In the genomic region with DNA sequence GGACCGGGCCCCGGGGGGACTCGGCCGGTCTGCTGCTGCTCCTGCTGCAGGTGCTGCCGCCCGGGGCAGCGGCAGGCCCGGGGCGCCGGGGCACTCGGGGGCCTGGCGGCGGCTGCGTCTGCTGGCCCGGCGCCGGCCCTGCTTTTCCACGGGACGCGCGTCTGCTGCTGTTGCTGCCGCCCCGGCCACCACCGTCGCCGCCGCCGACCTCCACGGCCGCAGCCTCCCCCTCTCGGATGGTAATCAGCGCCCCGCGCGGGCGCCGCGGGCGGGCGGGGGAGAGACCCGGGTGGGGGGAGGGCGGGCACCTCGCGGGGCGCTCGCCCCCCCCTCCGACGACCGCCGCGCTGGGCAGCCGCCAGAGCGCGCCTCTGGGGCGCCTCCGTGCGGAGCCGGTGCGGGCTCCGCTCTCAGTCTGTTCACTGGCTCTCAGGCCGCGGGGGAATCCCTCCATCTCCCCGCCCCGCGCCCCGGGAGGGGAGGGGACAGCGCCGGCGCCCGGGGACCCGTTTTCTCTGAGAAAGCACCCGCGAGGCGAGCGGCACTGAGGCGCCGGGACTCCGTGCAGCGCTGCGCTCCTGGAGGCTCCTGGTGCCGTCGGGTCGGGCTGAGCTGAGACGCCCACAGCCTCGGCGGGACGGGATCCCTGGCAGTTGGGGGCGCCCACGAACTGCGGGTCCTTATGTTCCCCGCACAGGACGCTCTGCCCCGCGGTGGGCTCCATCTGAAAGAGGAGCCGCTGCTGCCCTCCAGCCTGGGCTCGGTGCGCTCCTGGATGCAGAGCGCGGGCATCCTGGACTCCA, we compare ENCODE assay signal across 8 mouse cellular contexts. TPM values are rescaled to one million over a fixed set of nuclear protein-coding genes. Genes with fewer than 3 reads are reported as not detected.
DNase-seq lines count a peak whose midpoint lies in the region; ATAC-seq and TF ChIP-seq lines count a peak whose summit lies in the region.

No protein-coding gene starts in this region.

- no peaks in the 10 kb centered on the region for H3K4me1 ChIP-seq in cerebellum, adult 2 months (ENCODE audit: control insufficient read depth, insufficient read depth, low read length)
- H3K4me1 ChIP-seq in embryonic facial prominence, embryonic 15.5 days: peaks cover 39% of the 10 kb centered on the region
- peaks cover 41% of the 10 kb centered on the region for H3K4me1 ChIP-seq in hindbrain, embryonic 12.5 days
- H3K4me1 ChIP-seq in limb, embryonic 14.5 days (ENCODE audit: control insufficient read depth, insufficient read depth, low read length): peaks cover 17% of the 10 kb centered on the region

- H3K4me3 ChIP-seq in cerebellum, adult 2 months (replicated peaks; ENCODE audit: insufficient read depth, low read depth, low read length): peak overlapping the region; percentile 46
- peak overlapping the region; percentile 75 for H3K4me3 ChIP-seq in embryonic facial prominence, embryonic 15.5 days (replicated peaks)
- H3K4me3 ChIP-seq in hindbrain, embryonic 12.5 days: peak overlapping the region; percentile 65
- H3K4me3 ChIP-seq in limb, embryonic 14.5 days (replicated peaks; ENCODE audit: low read length): peak overlapping the region; percentile 69

- peak overlapping the region; percentile 50 for H3K9ac ChIP-seq in embryonic facial prominence, embryonic 15.5 days
- H3K9ac ChIP-seq in hindbrain, embryonic 12.5 days: peak overlapping the region; percentile 74
- peak overlapping the region; percentile 84 for H3K9ac ChIP-seq in limb, embryonic 14.5 days (ENCODE audit: low read depth, low read length, severe bottlenecking)

- no peak for TF ChIP-seq CTCF in cerebellum, adult 2 months (IDR thresholded peaks at IDR 0.05; ENCODE audit: borderline replicate concordance, insufficient read depth, low read depth, low read length)

- H3K27ac ChIP-seq in cerebellum, adult 2 months (ENCODE audit: insufficient read depth, low read length): no peak overlapping the region
- H3K27ac ChIP-seq in embryonic facial prominence, embryonic 15.5 days (replicated peaks): peak overlapping the region; percentile 83
- peak overlapping the region; percentile 81 for H3K27ac ChIP-seq in hindbrain, embryonic 12.5 days
- peak overlapping the region; percentile 48; the same call in 1 of the 2 replicates for H3K27ac ChIP-seq in limb, embryonic 14.5 days (replicated peaks; ENCODE audit: low read depth, low read length)

- peak; percentile 52; the same call in 1 of the 2 replicates for ATAC-seq in embryonic facial prominence, embryonic 15.5 days (ENCODE audit: insufficient number of reproducible peaks, low FRiP score, low TSS enrichment, low read depth)
- ATAC-seq in hindbrain, embryonic 12.5 days (ENCODE audit: low FRiP score): peak; percentile 63
- ATAC-seq in limb, embryonic 14.5 days (ENCODE audit: low FRiP score, low read depth): peak; percentile 45

- H3K4me2 ChIP-seq in embryonic facial prominence, embryonic 15.5 days (replicated peaks): peak overlapping the region; percentile 85
- H3K4me2 ChIP-seq in hindbrain, embryonic 12.5 days (replicated peaks): peak overlapping the region; percentile 66
- peak overlapping the region; percentile 81 for H3K4me2 ChIP-seq in limb, embryonic 14.5 days (replicated peaks; ENCODE audit: low read depth, low read length, severe bottlenecking)

- TF ChIP-seq POLR2A in cerebellum, adult 2 months (IDR thresholded peaks at IDR 0.05; ENCODE audit: borderline replicate concordance, insufficient read depth, low read length): no peak
- TF ChIP-seq POLR2A in limb, embryonic 14.5 days (IDR thresholded peaks at IDR 0.05; ENCODE audit: borderline replicate concordance, extremely low read depth, insufficient read depth, insufficient read length): no peak

- under 1% methylated on average over 84 of the region's 99 CpGs for WGBS in cerebellum, adult 2 months
- under 1% methylated on average over 67 of the region's 99 CpGs for WGBS in embryonic facial prominence, embryonic 15.5 days
- under 1% methylated on average over 56 of the region's 99 CpGs for WGBS in hindbrain, embryonic 12.5 days
- WGBS in limb, embryonic 14.5 days: 1% methylated on average over 35 of the region's 99 CpGs

- DNase-seq in cerebellum, adult 2 months: peak; percentile 43 to 51
- no peak for DNase-seq in cerebellum, adult 11-12 months
- peak; percentile 35 for DNase-seq in T-cell, adult 2 months (ENCODE audit: low spot score)
- peak; percentile 54 for DNase-seq in limb, embryonic 14.5 days (ENCODE audit: low spot score)
- peak; percentile 68 for DNase-seq in neural tube, embryonic 10.5 days (ENCODE audit: extremely low spot score, low spot score)
- DNase-seq in thymus, postnatal 10 days (ENCODE audit: low spot score in 2 of 2): peak; percentile 15 to 20

- no peaks in the 10 kb centered on the region for H3K36me3 ChIP-seq in embryonic facial prominence, embryonic 15.5 days
- H3K36me3 ChIP-seq in hindbrain, embryonic 12.5 days: no peaks in the 10 kb centered on the region
- H3K36me3 ChIP-seq in limb, embryonic 14.5 days (ENCODE audit: control insufficient read depth, insufficient read depth, low read length): peaks cover 5% of the 10 kb centered on the region; the same call in 1 of the 2 replicates

- peaks cover 2% of the 10 kb centered on the region; the same call in 1 of the 2 replicates for H3K27me3 ChIP-seq in cerebellum, adult 2 months (ENCODE audit: control insufficient read depth, insufficient read depth, low read length)
- peaks cover 7% of the 10 kb centered on the region; the same call in 1 of the 2 replicates for H3K27me3 ChIP-seq in embryonic facial prominence, embryonic 15.5 days
- H3K27me3 ChIP-seq in hindbrain, embryonic 12.5 days: peaks cover 21% of the 10 kb centered on the region
- peaks cover 11% of the 10 kb centered on the region; the same call in 1 of the 2 replicates for H3K27me3 ChIP-seq in limb, embryonic 14.5 days (ENCODE audit: control insufficient read depth, insufficient read depth, low read length)

- H3K9me3 ChIP-seq in embryonic facial prominence, embryonic 15.5 days (replicated peaks): no peaks in the 10 kb centered on the region
- no peaks in the 10 kb centered on the region for H3K9me3 ChIP-seq in hindbrain, embryonic 12.5 days (replicated peaks)
- H3K9me3 ChIP-seq in limb, embryonic 14.5 days (ENCODE audit: control insufficient read depth, low read length): no peaks in the 10 kb centered on the region

RNA-seq across cellular contexts. Expression of a gene that starts 0.6 kb away (rescaled TPM):
- 10.2 and 10.6 TPM in 2 replicates for polyA plus RNA-seq in cerebellum, adult 2 months (2012; rRNA removed)
- polyA plus RNA-seq in embryonic facial prominence, embryonic 15.5 days (2015; fragmentation: Nextera tagmentation; extraction: Ambion mirVana): 6.2 and 6.9 TPM in 2 replicates
- polyA plus RNA-seq in hindbrain, embryonic 12.5 days (2016; fragmentation: Nextera tagmentation; extraction: Ambion mirVana): 3.4 TPM in 2 replicates
- 27.4 and 37.7 TPM in 2 replicates for polyA plus RNA-seq in limb, embryonic 14.5 days (2012; rRNA removed)
- 5.7 and 6.1 TPM in 2 replicates for polyA plus RNA-seq in limb, embryonic 14.5 days (2014; fragmentation: Nextera tagmentation; extraction: Ambion mirVana)

RNA-seq across cellular contexts. Expression of a gene that starts 11.2 kb away (rescaled TPM):
- 514 and 530 TPM in 2 replicates for polyA plus RNA-seq in cerebellum, adult 2 months (2012; rRNA removed)
- polyA plus RNA-seq in embryonic facial prominence, embryonic 15.5 days (2015; fragmentation: Nextera tagmentation; extraction: Ambion mirVana): 160 and 168 TPM in 2 replicates
- 118 and 119 TPM in 2 replicates for polyA plus RNA-seq in hindbrain, embryonic 12.5 days (2016; fragmentation: Nextera tagmentation; extraction: Ambion mirVana)
- 181 and 193 TPM in 2 replicates for polyA plus RNA-seq in limb, embryonic 14.5 days (2012; rRNA removed)
- 164 and 169 TPM in 2 replicates for polyA plus RNA-seq in limb, embryonic 14.5 days (2014; fragmentation: Nextera tagmentation; extraction: Ambion mirVana)

RNA-seq across cellular contexts. Expression of a gene that starts 21.3 kb away (rescaled TPM):
- polyA plus RNA-seq in cerebellum, adult 2 months (2012; rRNA removed): 145 and 152 TPM in 2 replicates
- 246 and 259 TPM in 2 replicates for polyA plus RNA-seq in embryonic facial prominence, embryonic 15.5 days (2015; fragmentation: Nextera tagmentation; extraction: Ambion mirVana)
- 262 and 300 TPM in 2 replicates for polyA plus RNA-seq in hindbrain, embryonic 12.5 days (2016; fragmentation: Nextera tagmentation; extraction: Ambion mirVana)
- polyA plus RNA-seq in limb, embryonic 14.5 days (2012; rRNA removed): 319 and 357 TPM in 2 replicates
- 253 and 255 TPM in 2 replicates for polyA plus RNA-seq in limb, embryonic 14.5 days (2014; fragmentation: Nextera tagmentation; extraction: Ambion mirVana)
